Mouse (Mus musculus) midbrain, embryonic 12.5 days (tissue): ENCODE measurements around the gene Smad3. TPM values are rescaled to one million over a fixed set of nuclear protein-coding genes. Genes with fewer than 3 reads are reported as not detected.
A peak's percentile ranks its signal among the peaks of the same experiment; 100 is the strongest.

ENCODE experiments used
- ATAC-seq: fragments of 200-750 bp; cut with Nextera tagmentation; 2 replicates; pipeline ENCODE4 v1.8.0; 2017; ENCODE audit warnings: low read depth, moderate TSS enrichment, moderate library complexity; ENCODE audit not compliant: low FRiP score
- H3K27ac ChIP-seq: fragments of 300-500 bp; sonication (generic); replicated peaks from 2 replicates; pipeline ENCODE4 v1.5.1; 2016; ENCODE audit warnings: mild to moderate bottlenecking
- H3K27me3 ChIP-seq: fragments of 300-500 bp; sonication (generic); 2 replicates; pipeline ENCODE4 v1.6.1; 2016; ENCODE audit warnings: mild to moderate bottlenecking
- H3K36me3 ChIP-seq: fragments of 300-500 bp; sonication (generic); 2 replicates; pipeline ENCODE4 v1.6.1; 2016
- H3K4me1 ChIP-seq: fragments of 300-500 bp; sonication (generic); 2 replicates; pipeline ENCODE4 v1.6.1; 2016
- H3K4me2 ChIP-seq: fragments of 300-500 bp; sonication (generic); replicated peaks from 2 replicates; pipeline ENCODE4 v1.6.1; 2016; ENCODE audit warnings: mild to moderate bottlenecking, moderate library complexity
- H3K4me3 ChIP-seq: fragments of 300-500 bp; sonication (generic); 2 replicates; pipeline ENCODE4 v1.5.1; 2016; ENCODE audit warnings: mild to moderate bottlenecking
- H3K9ac ChIP-seq: fragments of 300-500 bp; sonication (generic); replicated peaks from 2 replicates; pipeline ENCODE4 v1.6.1; 2016; ENCODE audit warnings: mild to moderate bottlenecking, moderate library complexity
- H3K9me3 ChIP-seq: fragments of 300-500 bp; sonication (generic); 2 replicates; pipeline ENCODE4 v1.6.1; 2016; ENCODE audit warnings: mild to moderate bottlenecking
- WGBS: fragments of 180-500 bp; shearing (Covaris S2); methylation state at CpG from one replicate; pipeline ENCODE4 v1.1.7; 2016; 5-methylcytosine and 5-hydroxymethylcytosine counted together
- polyA plus RNA-seq: library from polyadenylated mRNA; unstranded; fragments of >200 nt; fragmentation: Nextera tagmentation; extraction: Ambion mirVana; gene quantifications from 2 replicates; pipeline ENCODE4 v1.2.1, GENCODE M21; 2016

Gene Smad3
- polyA plus RNA-seq, 1 experiment from 2014 or later = 31.2 TPM

DNA sequence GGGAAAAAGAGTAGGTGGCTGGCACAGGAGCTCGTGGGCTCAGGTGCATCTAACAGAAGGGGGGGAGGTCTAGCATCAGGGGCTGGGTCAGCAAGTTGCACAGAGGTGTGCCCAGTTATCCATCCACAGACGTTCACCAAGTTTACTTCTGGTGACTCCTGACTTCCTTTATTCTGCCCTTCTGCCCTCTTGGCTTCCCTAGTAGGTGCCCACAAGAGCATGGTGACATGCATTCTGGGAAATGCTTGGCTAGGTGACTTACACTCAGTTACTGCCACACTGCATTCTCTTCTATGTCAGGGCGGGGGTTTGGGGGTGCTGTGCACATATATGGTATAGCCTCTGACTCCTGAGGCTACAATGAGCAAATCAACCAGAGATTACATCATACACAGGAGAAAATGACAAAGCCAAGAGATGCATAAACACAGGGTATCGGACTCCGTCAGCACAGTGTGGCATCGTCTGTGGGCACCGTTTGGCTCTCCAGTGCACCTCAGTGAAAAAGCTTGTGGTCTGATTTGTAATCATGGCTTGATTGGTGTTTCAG is 54.5 kb downstream of the Smad3 start:
- Histone ChIP-seq H3K4me2 (no peak overlapping the region), H3K27ac (no peak overlapping the region), H3K9ac (no peak overlapping the region), H3K9me3 (no peaks in the 10 kb centered on the region), H3K27me3 (no peaks in the 10 kb centered on the region), H3K4me1 (peaks cover 38% of the 10 kb centered on the region), H3K36me3 (no peaks in the 10 kb centered on the region), H3K4me3 (no peak overlapping the region)
- no peak for ATAC-seq
- 91% methylated on average over 7 of the region's 7 CpGs for WGBS

DNA sequence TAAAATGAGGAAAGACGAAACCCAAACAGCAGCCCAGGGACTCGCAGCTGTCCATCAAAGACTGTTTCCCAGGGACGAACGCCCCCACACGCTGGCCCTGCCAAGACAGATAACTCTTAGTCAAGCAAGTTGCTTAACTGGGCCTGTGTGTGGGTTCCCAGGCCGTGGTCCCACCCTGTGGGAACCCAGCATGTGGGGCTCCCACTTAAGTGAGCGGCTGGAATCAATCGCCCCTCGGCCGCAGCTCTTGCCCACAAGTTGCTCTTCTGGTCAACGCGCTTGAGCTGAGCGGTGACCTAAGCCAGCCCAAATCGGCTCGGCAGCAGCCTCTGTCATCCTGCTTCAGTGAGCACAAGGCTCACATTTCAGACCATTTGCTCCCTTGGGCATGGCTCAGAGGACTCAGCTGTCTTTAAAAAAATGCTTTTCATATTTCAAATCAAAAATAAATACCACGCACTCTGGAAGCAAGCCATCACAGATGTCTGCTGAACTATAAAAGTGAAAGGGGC is 55.2 kb downstream of the Smad3 start:
- no peak overlapping the region for H3K9ac ChIP-seq
- no peaks in the 10 kb centered on the region for H3K36me3 ChIP-seq
- H3K27me3 ChIP-seq = no peaks in the 10 kb centered on the region
- H3K4me1 ChIP-seq = peaks cover 40% of the 10 kb centered on the region
- H3K27ac ChIP-seq = no peak overlapping the region
- no peak for ATAC-seq
- no peaks in the 10 kb centered on the region for H3K9me3 ChIP-seq
- H3K4me3 ChIP-seq = no peak overlapping the region
- 61% methylated on average over 16 of the region's 16 CpGs for WGBS
- no peak overlapping the region for H3K4me2 ChIP-seq

GRCm38 (mm10) chr9:63701957-63702309 is 55.9 kb downstream of the Smad3 start:
- no peak overlapping the region for H3K4me2 ChIP-seq
- H3K4me1 ChIP-seq = peaks cover 44% of the 10 kb centered on the region
- H3K9me3 ChIP-seq = no peaks in the 10 kb centered on the region
- WGBS = 91% methylated on average over 4 of the region's 4 CpGs
- no peaks in the 10 kb centered on the region for H3K36me3 ChIP-seq
- H3K4me3 ChIP-seq = no peak overlapping the region
- H3K27me3 ChIP-seq = no peaks in the 10 kb centered on the region
- no peak for ATAC-seq
- no peak overlapping the region for H3K9ac ChIP-seq
- H3K27ac ChIP-seq = no peak overlapping the region

- peaks cover 44% of the 10 kb centered on the region for H3K4me1 ChIP-seq
- no peak overlapping the region for H3K9ac ChIP-seq
- no peak overlapping the region for H3K4me3 ChIP-seq
- no peaks in the 10 kb centered on the region for H3K9me3 ChIP-seq
- no peaks in the 10 kb centered on the region for H3K36me3 ChIP-seq
- H3K27ac ChIP-seq = no peak overlapping the region
- H3K4me2 ChIP-seq = no peak overlapping the region
- H3K27me3 ChIP-seq = no peaks in the 10 kb centered on the region
- no peak for ATAC-seq
- WGBS = 82% methylated on average over 10 of the region's 10 CpGs
Observed at GRCm38 (mm10) chr9:63701258-63701956, 56.4 kb downstream of the Smad3 start.

DNA sequence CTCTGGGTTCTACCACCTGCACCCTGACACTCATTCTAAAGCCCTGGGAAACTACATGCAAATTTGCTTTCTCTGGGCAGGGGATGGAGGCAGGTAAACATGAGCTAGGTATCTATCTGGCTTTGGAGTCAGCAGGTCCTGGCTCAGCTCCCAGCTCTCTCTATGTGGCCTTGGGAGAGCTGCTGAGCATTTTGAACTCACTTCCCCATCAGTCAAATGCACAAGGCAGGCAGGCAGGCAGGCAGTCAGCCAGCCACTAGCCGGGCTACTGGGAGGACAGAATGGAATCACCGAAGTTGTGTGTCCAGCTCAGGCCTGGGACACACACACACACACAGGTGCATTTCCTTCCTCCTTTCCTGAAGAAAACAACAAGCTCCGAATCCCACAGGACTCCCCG is 58.6 kb downstream of the Smad3 start:
- H3K36me3 ChIP-seq = no peaks in the 10 kb centered on the region
- H3K9ac ChIP-seq = no peak overlapping the region
- no peak overlapping the region for H3K4me2 ChIP-seq
- no peaks in the 10 kb centered on the region for H3K9me3 ChIP-seq
- no peak for ATAC-seq
- no peak overlapping the region for H3K4me3 ChIP-seq
- no peaks in the 10 kb centered on the region for H3K27me3 ChIP-seq
- H3K27ac ChIP-seq = no peak overlapping the region
- H3K4me1 ChIP-seq = peaks cover 38% of the 10 kb centered on the region
- 82% methylated on average over 4 of the region's 4 CpGs for WGBS

- peak overlapping the region; percentile 15; the same call in 1 of the 2 replicates for H3K27ac ChIP-seq
- H3K27me3 ChIP-seq = no peaks in the 10 kb centered on the region
- no peak for ATAC-seq
- 58% methylated on average over 5 of the region's 7 CpGs for WGBS
- H3K36me3 ChIP-seq = no peaks in the 10 kb centered on the region
- H3K9ac ChIP-seq = no peak overlapping the region
- H3K4me3 ChIP-seq = no peak overlapping the region
- H3K9me3 ChIP-seq = no peaks in the 10 kb centered on the region
- no peak overlapping the region for H3K4me2 ChIP-seq
- peaks cover 38% of the 10 kb centered on the region for H3K4me1 ChIP-seq
Observed at GRCm38 (mm10) chr9:63698320-63699045, 59.3 kb downstream of the Smad3 start.

- Histone ChIP-seq H3K36me3 (no peaks in the 10 kb centered on the region), H3K27ac (peak overlapping the region; percentile 15; the same call in 1 of the 2 replicates), H3K9me3 (no peaks in the 10 kb centered on the region), H3K27me3 (no peaks in the 10 kb centered on the region), H3K4me3 (no peak overlapping the region), H3K9ac (no peak overlapping the region), H3K4me1 (peaks cover 36% of the 10 kb centered on the region), H3K4me2 (no peak overlapping the region)
- ATAC-seq = no peak
- 35% methylated on average over 5 of the region's 5 CpGs for WGBS
Observed at GRCm38 (mm10) chr9:63697606-63698005, 60.2 kb downstream of the Smad3 start.

- Histone ChIP-seq H3K9ac (no peak overlapping the region), H3K4me2 (no peak overlapping the region), H3K27ac (0 out of 2 replicates have a peak overlapping the region, but pooled peaks have one; percentile 35), H3K4me3 (no peak overlapping the region), H3K36me3 (no peaks in the 10 kb centered on the region), H3K4me1 (peaks cover 30% of the 10 kb centered on the region), H3K9me3 (no peaks in the 10 kb centered on the region), H3K27me3 (no peaks in the 10 kb centered on the region)
- no peak for ATAC-seq
- 25% methylated on average over 10 of the region's 10 CpGs for WGBS
Observed at GRCm38 (mm10) chr9:63696463-63697105, 61.2 kb downstream of the Smad3 start.

DNA sequence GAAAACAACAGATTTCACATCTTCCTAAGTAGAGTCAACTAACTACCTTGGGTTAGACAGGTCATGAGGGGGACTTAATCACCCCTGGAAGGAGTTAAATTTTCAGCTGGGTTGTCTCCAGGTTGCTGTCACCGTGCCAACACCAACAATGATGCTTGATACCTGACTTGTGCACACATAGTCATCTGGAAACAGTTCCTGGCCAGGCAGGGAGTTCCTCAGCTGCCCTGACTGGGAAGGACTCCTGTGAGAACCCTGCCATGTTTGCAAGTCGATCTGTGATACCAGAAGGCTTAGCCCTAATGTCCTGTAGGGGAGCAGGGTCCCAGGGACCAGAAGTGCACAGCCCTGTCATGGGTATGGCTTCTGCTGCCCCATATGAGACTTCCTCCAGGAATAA is 65.8 kb downstream of the Smad3 start:
- H3K9ac ChIP-seq = no peak overlapping the region
- H3K36me3 ChIP-seq = no peaks in the 10 kb centered on the region
- H3K27me3 ChIP-seq = no peaks in the 10 kb centered on the region
- 74% methylated on average over 2 of the region's 2 CpGs for WGBS
- no peak overlapping the region for H3K4me3 ChIP-seq
- H3K9me3 ChIP-seq = no peaks in the 10 kb centered on the region
- H3K4me2 ChIP-seq = no peak overlapping the region
- peaks cover 5% of the 10 kb centered on the region for H3K4me1 ChIP-seq
- H3K27ac ChIP-seq = no peak overlapping the region
- no peak for ATAC-seq

DNA sequence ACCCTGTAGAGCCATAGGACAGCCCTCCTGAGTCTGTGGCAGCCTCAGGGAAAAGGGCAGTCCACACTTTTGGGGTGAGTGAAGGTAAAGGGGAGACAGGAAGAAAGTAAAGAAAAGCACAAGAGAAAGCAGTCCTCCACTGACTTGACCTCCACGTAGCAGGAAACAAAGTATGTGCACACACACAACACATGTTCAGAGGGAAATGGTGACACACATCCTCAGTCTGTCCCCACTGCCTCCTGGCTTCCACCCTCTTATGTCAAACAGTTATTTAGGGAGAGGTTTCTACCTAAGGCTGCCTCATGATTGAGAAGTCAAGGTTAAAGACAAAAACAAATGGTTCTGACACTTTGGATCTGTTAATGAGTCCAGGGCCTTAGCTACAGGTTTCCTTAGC is 67.3 kb downstream of the Smad3 start:
- H3K9me3 ChIP-seq = no peaks in the 10 kb centered on the region
- H3K36me3 ChIP-seq = no peaks in the 10 kb centered on the region
- no peak overlapping the region for H3K4me3 ChIP-seq
- H3K4me2 ChIP-seq = no peak overlapping the region
- H3K27ac ChIP-seq = no peak overlapping the region
- H3K9ac ChIP-seq = no peak overlapping the region
- 88% methylated on average over 1 of the region's 1 CpGs for WGBS
- no peaks in the 10 kb centered on the region for H3K4me1 ChIP-seq
- ATAC-seq = no peak
- H3K27me3 ChIP-seq = no peaks in the 10 kb centered on the region

DNA sequence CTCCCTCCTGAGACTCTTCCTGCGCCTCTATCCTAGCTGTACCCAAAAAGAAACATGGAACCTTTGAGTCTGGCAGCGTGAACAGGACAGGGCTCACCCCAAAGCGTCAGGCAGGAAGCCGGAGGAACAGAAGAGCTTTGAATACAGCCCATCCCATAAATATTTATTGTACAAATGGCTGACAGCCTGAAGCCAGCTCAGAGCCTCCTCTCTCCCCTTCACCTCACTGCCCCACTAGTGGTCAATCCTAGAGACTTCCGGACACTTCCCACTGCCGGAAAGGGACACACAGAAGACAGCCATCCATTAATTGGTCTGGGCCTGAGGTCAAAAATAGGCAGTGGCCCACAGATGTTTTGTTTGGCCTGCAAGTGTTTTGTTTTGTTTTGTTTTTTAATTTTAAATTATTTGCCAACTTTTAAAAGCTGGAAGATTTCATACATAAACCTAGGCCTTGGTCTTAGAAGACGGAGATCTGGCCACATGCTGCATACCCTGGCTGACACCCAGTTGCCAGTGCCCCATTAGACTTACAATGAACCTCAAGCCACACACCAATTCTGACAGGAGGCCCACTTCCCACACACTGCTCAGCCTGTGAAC is 70.3 kb downstream of the Smad3 start:
- no peak overlapping the region for H3K4me2 ChIP-seq
- H3K9me3 ChIP-seq = no peaks in the 10 kb centered on the region
- no peak overlapping the region for H3K4me3 ChIP-seq
- no peaks in the 10 kb centered on the region for H3K27me3 ChIP-seq
- H3K27ac ChIP-seq = no peak overlapping the region
- H3K9ac ChIP-seq = no peak overlapping the region
- no peaks in the 10 kb centered on the region for H3K36me3 ChIP-seq
- WGBS = 87% methylated on average over 7 of the region's 7 CpGs
- no peaks in the 10 kb centered on the region for H3K4me1 ChIP-seq
- no peak for ATAC-seq
